In genomic region chr12:44181081-44181982, GRCm38 (mm10) we compare ENCODE assay signal across 9 mouse cellular contexts. TPM values are rescaled to one million over a fixed set of nuclear protein-coding genes. Genes with fewer than 3 reads are reported as not detected.
DNase-seq lines count a peak whose midpoint lies in the region; ATAC-seq and TF ChIP-seq lines count a peak whose summit lies in the region.
"Had no signal": no experiment of that assay in that cellular context is flagged by ENCODE, and none has a peak within 500 bp of the region (broad histone marks: within the 10 kb centered on the region; RNA-seq: fewer than 3 reads in every experiment).

No protein-coding gene starts in this region.

- H3K27ac ChIP-seq in layer of hippocampus, adult 2 months: 0 out of 2 replicates have a peak overlapping the region, but pooled peaks have one; percentile 11
- H3K27ac ChIP-seq: heart, embryonic 15.5 days had no signal

- H3K4me3 ChIP-seq in layer of hippocampus, adult 2 months: peak overlapping the region; percentile 17; the same call in 1 of the 2 replicates
- H3K4me3 ChIP-seq: heart, embryonic 15.5 days had no signal

- DNase-seq in urinary bladder, postnatal 14 days (ENCODE audit: low spot score): peak; percentile 14
- DNase-seq in urinary bladder, postnatal 10 days (ENCODE audit: low spot score): no peak
- DNase-seq in cerebellum, postnatal 25 days: peak; percentile 22 to 63
- DNase-seq in layer of hippocampus, adult 2 months (ENCODE audit: low spot score in 2 of 2): peak; percentile 66 to 70
- DNase-seq in splenic B cell, adult 2 months (ENCODE audit: low read depth, low spot score): peak; percentile 53

- peak; percentile 85 for ATAC-seq in granulocyte monocyte progenitor cell, adult 5-6 weeks (replicated peaks; ENCODE audit: poor library complexity, severe bottlenecking)
- ATAC-seq in megakaryocyte, adult 5-6 weeks (ENCODE audit: poor library complexity, severe bottlenecking): peak; percentile 74
- no peak for ATAC-seq in monocyte, adult 5-6 weeks (replicated peaks; ENCODE audit: insufficient number of reproducible peaks, low FRiP score, low TSS enrichment, poor library complexity, severe bottlenecking)

- no peaks in the 10 kb centered on the region for H3K36me3 ChIP-seq in splenic B cell, adult 2 months (ENCODE audit: control insufficient read depth, insufficient read depth, low read length, poor library complexity, severe bottlenecking)
- H3K36me3 ChIP-seq: heart, embryonic 15.5 days had no signal

- no peaks in the 10 kb centered on the region for H3K27me3 ChIP-seq in splenic B cell, adult 2 months (ENCODE audit: control insufficient read depth, insufficient read depth, low read length, poor library complexity, severe bottlenecking)
- H3K27me3 ChIP-seq: heart, embryonic 15.5 days had no signal

- peak; percentile 85 for TF ChIP-seq CTCF in layer of hippocampus, adult 2 months (conservative IDR thresholded peaks at IDR 0.05)

RNA-seq across cellular contexts. Expression of gene Dnajb9, which starts 28.8 kb away (rescaled TPM):
- 38.5 and 46.4 TPM in 2 replicates for total RNA-seq in granulocyte monocyte progenitor cell, adult 5-6 weeks (2014; fragmentation: Nextera tagmentation)
- total RNA-seq in granulocyte monocyte progenitor cell, adult 5-6 weeks (2017): 49.2 and 49.8 TPM in 2 replicates
- 10 to 100 TPM; 38.2 to 40.3 TPM for total RNA-seq in layer of hippocampus, adult 2 months (2021)
- total RNA-seq in megakaryocyte, adult 5-6 weeks (2015): 63.7 and 74.8 TPM in 2 replicates
- total RNA-seq in megakaryocyte, adult 5-6 weeks (2017): 45.4 and 55.9 TPM in 2 replicates
- total RNA-seq in monocyte, adult 5-6 weeks (2017): 99.3 to 127 TPM (median 119 TPM) in 3 replicates

RNA-seq across cellular contexts. Expression of gene Pnpla8, which starts 39.8 kb away (rescaled TPM):
- total RNA-seq in granulocyte monocyte progenitor cell, adult 5-6 weeks (2014; fragmentation: Nextera tagmentation): 18.9 and 30.2 TPM in 2 replicates
- 20.8 and 28.9 TPM in 2 replicates for total RNA-seq in granulocyte monocyte progenitor cell, adult 5-6 weeks (2017)
- total RNA-seq in layer of hippocampus, adult 2 months (2021): 100 to 1,000 TPM; 110 to 116 TPM
- total RNA-seq in megakaryocyte, adult 5-6 weeks (2015): 49.2 and 52.5 TPM in 2 replicates
- 39.6 and 48.4 TPM in 2 replicates for total RNA-seq in megakaryocyte, adult 5-6 weeks (2017)
- total RNA-seq in monocyte, adult 5-6 weeks (2017): 44.8 to 55.6 TPM (median 51.6 TPM) in 3 replicates
